Mouse (Mus musculus) MEL (cell line): Measurements from ENCODE around the gene Pank4. TPM values are rescaled to one million over a fixed set of nuclear protein-coding genes. Genes with fewer than 3 reads are reported as not detected.
A peak's percentile ranks its signal among the peaks of the same experiment; 100 is the strongest.

ENCODE experiments used
- DNase-seq: peaks from one replicate; pipeline ENCODE4 v3.0.0; 2011; ENCODE audit warnings: low read depth, low spot score
- H3K27ac ChIP-seq: 2 replicates; pipeline ENCODE4 v1.5.1; 2012; ENCODE audit warnings: low read depth, mild to moderate bottlenecking, control low read depth, low read length, moderate library complexity; ENCODE audit not compliant: control insufficient read depth
- H3K27me3 ChIP-seq, 2 experiments: fragments of 150-350 bp in 1 of 2; sonication (generic) in 1 of 2; 2 replicates each; pipeline ENCODE4 v1.6.1; 2012; ENCODE audit warnings: low read length in 2 of 2, mild to moderate bottlenecking in 2 of 2, improper control_type of control experiment in 1 of 2, moderate library complexity in 1 of 2; ENCODE audit not compliant: insufficient read depth in 2 of 2, control insufficient read depth in 1 of 2
- H3K36me3 ChIP-seq, 2 experiments: 2 replicates each; pipeline ENCODE4 v1.6.1; 2012 to 2014; ENCODE audit warnings: low read length in 2 of 2, improper control_type of control experiment in 1 of 2, inconsistent platforms in 1 of 2, mild to moderate bottlenecking in 1 of 2; ENCODE audit not compliant: insufficient read depth in 2 of 2, control insufficient read depth in 1 of 2
- H3K4me1 ChIP-seq, 2 experiments: fragments of 150-350 bp in 1 of 2; sonication (generic) in 1 of 2; 2 replicates each; pipeline ENCODE4 v1.6.1; 2012; ENCODE audit warnings: low read length in 2 of 2, improper control_type of control experiment in 1 of 2, mild to moderate bottlenecking in 1 of 2; ENCODE audit not compliant: insufficient read depth in 2 of 2, control insufficient read depth in 1 of 2
- H3K4me3 ChIP-seq, 2 experiments: fragments of 150-350 bp in 1 of 2; sonication (generic) in 1 of 2; 2 replicates each; pipeline ENCODE4 v1.5.1; 2012; ENCODE audit warnings: low read depth in 2 of 2, low read length in 2 of 2, mild to moderate bottlenecking in 2 of 2, moderate library complexity in 2 of 2, control low read depth in 1 of 2, improper control_type of control experiment in 1 of 2; ENCODE audit not compliant: control insufficient read depth in 1 of 2, insufficient read depth in 1 of 2
- H3K79me2 ChIP-seq: 2 replicates; pipeline ENCODE4 v1.6.1; 2012; ENCODE audit warnings: mild to moderate bottlenecking, low read length, moderate library complexity; ENCODE audit not compliant: control insufficient read depth, poor library complexity, insufficient read depth
- H3K9ac ChIP-seq: 2 replicates; pipeline ENCODE4 v1.6.1; 2012; ENCODE audit warnings: low read depth, mild to moderate bottlenecking, control low read depth, low read length, moderate library complexity; ENCODE audit not compliant: control insufficient read depth, poor library complexity, severe bottlenecking
- H3K9me3 ChIP-seq: fragments of 150-350 bp; sonication (generic); replicated peaks from 2 replicates; pipeline ENCODE4 v1.6.1; 2012; ENCODE audit warnings: mild to moderate bottlenecking, low read length, improper control_type of control experiment, moderate library complexity; ENCODE audit not compliant: insufficient read depth
- BHLHE40 ChIP-seq: IDR thresholded peaks from 2 replicates; pipeline ENCODE4 v1.6.1; 2012; ENCODE audit warnings: low read depth, mild to moderate bottlenecking, inconsistent platforms, low read length, improper control_type of control experiment, borderline replicate concordance
- CHD1 ChIP-seq: IDR thresholded peaks from 2 replicates; pipeline ENCODE4 v1.6.1; 2012; ENCODE audit warnings: low read depth, mild to moderate bottlenecking, inconsistent platforms, low read length, improper control_type of control experiment
- E2F4 ChIP-seq: IDR thresholded peaks from 2 replicates; pipeline ENCODE4 v1.6.1; 2011; ENCODE audit warnings: low read depth, low read length, improper control_type of control experiment, borderline replicate concordance
- ELF1 ChIP-seq: IDR thresholded peaks from 2 replicates; pipeline ENCODE4 v1.6.1; 2014; ENCODE audit warnings: low read depth, mild to moderate bottlenecking, inconsistent platforms, low read length, improper control_type of control experiment, moderate library complexity
- EP300 ChIP-seq, 2 experiments: IDR thresholded peaks; 2 replicates each; pipeline ENCODE4 v1.6.1; 2011; ENCODE audit warnings: improper control_type of control experiment in 2 of 2, low read length in 2 of 2, low read depth in 1 of 2, mild to moderate bottlenecking in 1 of 2
- HCFC1 ChIP-seq: IDR thresholded peaks from 2 replicates; pipeline ENCODE4 v1.6.1; 2012; ENCODE audit warnings: low read depth, mild to moderate bottlenecking, inconsistent platforms, low read length, improper control_type of control experiment, moderate library complexity
- MAFK ChIP-seq: IDR thresholded peaks from 2 replicates; pipeline ENCODE4 v1.6.1; 2011; ENCODE audit warnings: low read depth, mild to moderate bottlenecking, low read length, improper control_type of control experiment, borderline replicate concordance
- MAZ ChIP-seq: IDR thresholded peaks from 2 replicates; pipeline ENCODE4 v1.6.1; 2012; ENCODE audit warnings: low read depth, mild to moderate bottlenecking, inconsistent platforms, low read length, improper control_type of control experiment
- MEF2A ChIP-seq: IDR thresholded peaks from 2 replicates; pipeline ENCODE4 v1.6.1; 2014; ENCODE audit warnings: low read depth, mild to moderate bottlenecking, inconsistent platforms, low read length, improper control_type of control experiment; ENCODE audit not compliant: poor library complexity, insufficient replicate concordance, severe bottlenecking; ENCODE audit errors: extremely low read depth
- MXI1 ChIP-seq: IDR thresholded peaks from 2 replicates; pipeline ENCODE4 v1.6.1; 2011; ENCODE audit warnings: mild to moderate bottlenecking, low read depth, low read length, improper control_type of control experiment
- MYB ChIP-seq: IDR thresholded peaks from 2 replicates; pipeline ENCODE4 v1.6.1; 2011; ENCODE audit warnings: mild to moderate bottlenecking, low read depth, low read length, improper control_type of control experiment
- MYC ChIP-seq: IDR thresholded peaks from 2 replicates; pipeline ENCODE4 v1.6.1; 2011; ENCODE audit warnings: low read depth, mild to moderate bottlenecking, low read length, improper control_type of control experiment, moderate library complexity
- NRF1 ChIP-seq: IDR thresholded peaks from 2 replicates; pipeline ENCODE4 v1.6.1; 2014; ENCODE audit warnings: low read depth, mild to moderate bottlenecking, inconsistent platforms, low read length, improper control_type of control experiment, moderate library complexity; ENCODE audit not compliant: poor library complexity, insufficient read depth, severe bottlenecking
- POLR2A ChIP-seq, 2 experiments: IDR thresholded peaks; 2 replicates each; pipeline ENCODE4 v1.6.1; 2011 to 2012; ENCODE audit warnings: low read length in 2 of 2, mild to moderate bottlenecking in 2 of 2, control low read depth in 1 of 2, improper control_type of control experiment in 1 of 2, low read depth in 1 of 2, moderate library complexity in 1 of 2; ENCODE audit not compliant: control insufficient read depth in 1 of 2, insufficient read depth in 1 of 2, poor library complexity in 1 of 2
- POLR2AphosphoS2 ChIP-seq: IDR thresholded peaks from 2 replicates; pipeline ENCODE4 v1.6.1; 2011; ENCODE audit warnings: low read length, improper control_type of control experiment
- RAD21 ChIP-seq: IDR thresholded peaks from 2 replicates; pipeline ENCODE4 v1.6.1; 2011; ENCODE audit warnings: mild to moderate bottlenecking, low read depth, low read length, improper control_type of control experiment
- TAL1 ChIP-seq: IDR thresholded peaks from 2 replicates; pipeline ENCODE4 v1.6.1; 2012; ENCODE audit warnings: mild to moderate bottlenecking, inconsistent platforms, low read length, moderate library complexity, mixed read lengths
- TCF12 ChIP-seq: IDR thresholded peaks from 2 replicates; pipeline ENCODE4 v1.6.1; 2014; ENCODE audit warnings: low read depth, mild to moderate bottlenecking, inconsistent platforms, low read length, improper control_type of control experiment, moderate library complexity
- UBTF ChIP-seq: IDR thresholded peaks from 2 replicates; pipeline ENCODE4 v1.6.1; 2012; ENCODE audit warnings: low read depth, mild to moderate bottlenecking, inconsistent platforms, low read length, improper control_type of control experiment, moderate library complexity, borderline replicate concordance; ENCODE audit not compliant: insufficient read depth
- USF2 ChIP-seq, 2 experiments: IDR thresholded peaks; 2 replicates each; pipeline ENCODE4 v1.6.1; 2011 to 2012; ENCODE audit warnings: improper control_type of control experiment in 2 of 2, low read length in 2 of 2, borderline replicate concordance in 1 of 2, inconsistent platforms in 1 of 2, low read depth in 1 of 2, mild to moderate bottlenecking in 1 of 2; ENCODE audit not compliant: insufficient read depth in 1 of 2
- ZKSCAN1 ChIP-seq: IDR thresholded peaks from 2 replicates; pipeline ENCODE4 v1.6.1; 2012; ENCODE audit warnings: low read depth, mild to moderate bottlenecking, inconsistent platforms, low read length, improper control_type of control experiment, moderate library complexity
- ZNF384 ChIP-seq: IDR thresholded peaks from 2 replicates; pipeline ENCODE4 v1.6.1; 2012; ENCODE audit warnings: low read depth, mild to moderate bottlenecking, inconsistent platforms, low read length, improper control_type of control experiment
- polyA plus RNA-seq, 2 experiments: library from polyadenylated mRNA; stranded (reverse) in 1 of 2; unstranded in 1 of 2; fragments of >175 nt in 1 of 2; fragments of >200 nt in 1 of 2; gene quantifications; 2 replicates each; pipeline versions ENCODE4 v1.2.1 to v1.2.4; 2012; ENCODE audit warnings: low replicate concordance in 2 of 2, low read depth in 1 of 2; ENCODE audit not compliant: insufficient read length in 2 of 2, insufficient read depth in 1 of 2, missing spikeins in 1 of 2
- total RNA-seq: library from RNA; depleted of rRNA; stranded (reverse); fragments of 300-350 nt; gene quantifications from 2 replicates; pipeline ENCODE4 v1.2.3, GENCODE M21; 2012

Gene Pank4
- total and polyA plus RNA-seq, 3 experiments = 38.4 to 55.5 TPM; not detected in 1

GRCm38 (mm10) chr4:154982247-154983120 lies 18.6 kb downstream of the Pank4 start:
- H3K9ac ChIP-seq = no peak overlapping the region
- H3K9me3 ChIP-seq = no peaks in the 10 kb centered on the region
- H3K4me1 ChIP-seq = peaks cover 0 to 4% of the 10 kb centered on the region in 2 experiments; a peak in 1 of 4 replicates
- TF ChIP-seq BHLHE40 (no peak), ZNF384 (peak; percentile 57; the same call in 1 of the 2 replicates), POLR2A (IDR thresholded peaks at IDR 0.05; ENCODE audit: control insufficient read depth in 1 of 2, insufficient read depth in 1 of 2, low read depth in 1 of 2, low read length in 2 of 2, poor library complexity in 1 of 2) (0 out of 4 replicates have a peak, but pooled peaks of 1 of the 2 experiments have one; percentile 15), POLR2AphosphoS2 (0 out of 2 replicates have a peak, but pooled peaks have one; percentile 17)
- H3K36me3 ChIP-seq = no peaks in the 10 kb centered on the region; a peak in 2 of 4 replicates
- H3K27ac ChIP-seq = no peak overlapping the region
- DNase-seq = peak; percentile 46
- no peaks in the 10 kb centered on the region for H3K27me3 ChIP-seq
- no peak overlapping the region for H3K4me3 ChIP-seq
- no peaks in the 10 kb centered on the region; the same call in 1 of the 2 replicates for H3K79me2 ChIP-seq

GRCm38 (mm10) chr4:154983767-154984166 lies 19.8 kb downstream of the Pank4 start:
- Histone ChIP-seq H3K27ac (no peak overlapping the region), H3K9ac (no peak overlapping the region), H3K4me1 (peaks cover 0 to 4% of the 10 kb centered on the region in 2 experiments; a peak in 1 of 4 replicates), H3K9me3 (no peaks in the 10 kb centered on the region), H3K27me3 (no peaks in the 10 kb centered on the region), H3K4me3 (no peak overlapping the region), H3K79me2 (no peaks in the 10 kb centered on the region; the same call in 1 of the 2 replicates), H3K36me3 (no peaks in the 10 kb centered on the region; a peak in 2 of 4 replicates)
- DNase-seq = no peak
- TF ChIP-seq UBTF (no peak), TAL1 (no peak), HCFC1 (no peak), RAD21 (no peak), MAZ (no peak), MXI1 (no peak), E2F4 (no peak), MAFK (no peak), EP300 (IDR thresholded peaks at IDR 0.05; ENCODE audit: low read depth in 1 of 2, low read length in 2 of 2) (no peak), TCF12 (no peak), USF2 (IDR thresholded peaks at IDR 0.05; ENCODE audit: borderline replicate concordance in 1 of 2, insufficient read depth in 1 of 2, low read depth in 1 of 2, low read length in 2 of 2) (no peak), BHLHE40 (no peak), ELF1 (no peak), MYC (no peak), MEF2A (no peak), MYB (no peak), CHD1 (no peak), ZKSCAN1 (no peak), NRF1 (no peak)
